Mouse (Mus musculus): ENCODE results near the gene Strn3. TPM values are rescaled to one million over a fixed set of nuclear protein-coding genes. Genes with fewer than 3 reads are reported as not detected.
A peak's percentile ranks its signal among the peaks of the same experiment; 100 is the strongest.

The Strn3 gene
- polyA plus RNA-seq, 1 experiment from 2014 or later = 46.3 TPM

GRCm38 (mm10) chr12:51636689-51637470 lies 54.8 kb downstream of the Strn3 start:
- H3K36me3 ChIP-seq (ENCODE audit: insufficient read depth, low read length) = 0 out of 2 replicates have a peak, but pooled peaks cover 3% of the 10 kb centered on the region
- no peak overlapping the region for H3K27ac ChIP-seq
- no peak for TF ChIP-seq CTCF (IDR thresholded peaks at IDR 0.05; ENCODE audit: low read depth)
- no peak overlapping the region for H3K4me3 ChIP-seq (replicated peaks; ENCODE audit: low read depth, low read length)
- no peak for ATAC-seq (replicated peaks; ENCODE audit: low FRiP score, low read depth)
- no peaks in the 10 kb centered on the region for H3K4me1 ChIP-seq (replicated peaks; ENCODE audit: insufficient read depth, low read length)
- no peak overlapping the region for H3K4me2 ChIP-seq (ENCODE audit: low read length)
- no peak for DNase-seq (ENCODE audit: low spot score)
- H3K27me3 ChIP-seq (ENCODE audit: insufficient read depth, low read length) = no peaks in the 10 kb centered on the region
- no peaks in the 10 kb centered on the region for H3K9me3 ChIP-seq (replicated peaks; ENCODE audit: low read length)
- WGBS = 44% methylated on average over 2 of the region's 2 CpGs
- no peak overlapping the region for H3K9ac ChIP-seq (ENCODE audit: low read depth, low read length)

GRCm38 (mm10) chr12:51636260-51636659 lies 55.4 kb downstream of the Strn3 start:
- Histone ChIP-seq H3K9me3 (replicated peaks; ENCODE audit: low read length) (no peaks in the 10 kb centered on the region), H3K9ac (ENCODE audit: low read depth, low read length) (no peak overlapping the region), H3K4me3 (replicated peaks; ENCODE audit: low read depth, low read length) (no peak overlapping the region), H3K36me3 (ENCODE audit: insufficient read depth, low read length) (0 out of 2 replicates have a peak, but pooled peaks cover 3% of the 10 kb centered on the region), H3K27me3 (ENCODE audit: insufficient read depth, low read length) (no peaks in the 10 kb centered on the region), H3K27ac (no peak overlapping the region), H3K4me1 (replicated peaks; ENCODE audit: insufficient read depth, low read length) (no peaks in the 10 kb centered on the region), H3K4me2 (ENCODE audit: low read length) (no peak overlapping the region)
- no peak for TF ChIP-seq CTCF (IDR thresholded peaks at IDR 0.05; ENCODE audit: low read depth)
- DNase-seq (ENCODE audit: low spot score) (no peak), ATAC-seq (replicated peaks; ENCODE audit: low FRiP score, low read depth) (no peak)
- 81% methylated on average over 2 of the region's 2 CpGs for WGBS

GRCm38 (mm10) chr12:51633481-51633880 lies 58.2 kb downstream of the Strn3 start:
- Histone ChIP-seq H3K4me1 (replicated peaks; ENCODE audit: insufficient read depth, low read length) (no peaks in the 10 kb centered on the region), H3K27me3 (ENCODE audit: insufficient read depth, low read length) (no peaks in the 10 kb centered on the region), H3K9me3 (replicated peaks; ENCODE audit: low read length) (no peaks in the 10 kb centered on the region), H3K4me3 (replicated peaks; ENCODE audit: low read depth, low read length) (no peak overlapping the region), H3K27ac (no peak overlapping the region), H3K36me3 (ENCODE audit: insufficient read depth, low read length) (no peaks in the 10 kb centered on the region), H3K4me2 (ENCODE audit: low read length) (no peak overlapping the region), H3K9ac (ENCODE audit: low read depth, low read length) (no peak overlapping the region)
- ATAC-seq (replicated peaks; ENCODE audit: low FRiP score, low read depth) = no peak
- DNase-seq (ENCODE audit: low spot score) = no peak
- WGBS = 58% methylated on average over 4 of the region's 4 CpGs
- TF ChIP-seq CTCF (IDR thresholded peaks at IDR 0.05; ENCODE audit: low read depth) = no peak

- no peak for TF ChIP-seq CTCF (IDR thresholded peaks at IDR 0.05; ENCODE audit: low read depth)
- Histone ChIP-seq H3K27ac (no peak overlapping the region), H3K27me3 (ENCODE audit: insufficient read depth, low read length) (no peaks in the 10 kb centered on the region), H3K4me1 (replicated peaks; ENCODE audit: insufficient read depth, low read length) (no peaks in the 10 kb centered on the region), H3K36me3 (ENCODE audit: insufficient read depth, low read length) (peaks cover 12% of the 10 kb centered on the region; the same call in 1 of the 2 replicates), H3K4me2 (ENCODE audit: low read length) (no peak overlapping the region), H3K4me3 (replicated peaks; ENCODE audit: low read depth, low read length) (no peak overlapping the region), H3K9ac (ENCODE audit: low read depth, low read length) (no peak overlapping the region), H3K9me3 (replicated peaks; ENCODE audit: low read length) (no peaks in the 10 kb centered on the region)
- ATAC-seq (replicated peaks; ENCODE audit: low FRiP score, low read depth) (no peak), DNase-seq (ENCODE audit: low spot score) (no peak)
Measured at GRCm38 (mm10) chr12:51623366-51623694, 68.4 kb downstream of the Strn3 start.

- ATAC-seq (replicated peaks; ENCODE audit: low FRiP score, low read depth) = no peak
- Histone ChIP-seq H3K27me3 (ENCODE audit: insufficient read depth, low read length) (no peaks in the 10 kb centered on the region), H3K9ac (ENCODE audit: low read depth, low read length) (no peak overlapping the region), H3K27ac (no peak overlapping the region), H3K4me3 (replicated peaks; ENCODE audit: low read depth, low read length) (no peak overlapping the region), H3K36me3 (ENCODE audit: insufficient read depth, low read length) (peaks cover 12% of the 10 kb centered on the region; the same call in 1 of the 2 replicates), H3K4me2 (ENCODE audit: low read length) (no peak overlapping the region), H3K4me1 (replicated peaks; ENCODE audit: insufficient read depth, low read length) (no peaks in the 10 kb centered on the region), H3K9me3 (replicated peaks; ENCODE audit: low read length) (no peaks in the 10 kb centered on the region)
- peak; percentile 60 for TF ChIP-seq CTCF (IDR thresholded peaks at IDR 0.05; ENCODE audit: low read depth)
- 77% methylated on average over 5 of the region's 5 CpGs for WGBS
- peak; percentile 38 for DNase-seq (ENCODE audit: low spot score)
Measured at GRCm38 (mm10) chr12:51622670-51623365, 68.9 kb downstream of the Strn3 start.

GRCm38 (mm10) chr12:51621161-51621560 lies 70.5 kb downstream of the Strn3 start:
- peaks cover 15% of the 10 kb centered on the region for H3K36me3 ChIP-seq (ENCODE audit: insufficient read depth, low read length)
- 94% methylated on average over 5 of the region's 5 CpGs for WGBS

More at GRCm38 (mm10) chr12:51621161-51621560, 70.5 kb downstream of the Strn3 start:
- no peaks in the 10 kb centered on the region for H3K9me3 ChIP-seq (replicated peaks; ENCODE audit: low read length)
- no peak overlapping the region for H3K27ac ChIP-seq
- H3K9ac ChIP-seq (ENCODE audit: low read depth, low read length) = no peak overlapping the region
- no peak overlapping the region for H3K4me2 ChIP-seq (ENCODE audit: low read length)
- no peaks in the 10 kb centered on the region for H3K4me1 ChIP-seq (replicated peaks; ENCODE audit: insufficient read depth, low read length)
- H3K27me3 ChIP-seq (ENCODE audit: insufficient read depth, low read length) = no peaks in the 10 kb centered on the region
- H3K4me3 ChIP-seq (replicated peaks; ENCODE audit: low read depth, low read length) = no peak overlapping the region
- ATAC-seq (replicated peaks; ENCODE audit: low FRiP score, low read depth) = no peak
- no peak for DNase-seq (ENCODE audit: low spot score)
- TF ChIP-seq CTCF (IDR thresholded peaks at IDR 0.05; ENCODE audit: low read depth) = no peak
